Mouse (Mus musculus): Measurements from ENCODE around the gene Slc22a18. TPM values are rescaled to one million over a fixed set of nuclear protein-coding genes. Genes with fewer than 3 reads are reported as not detected.
A peak's percentile ranks its signal among the peaks of the same experiment; 100 is the strongest.

Slc22a18 gene
- total and polyA plus RNA-seq, 2 experiments from 2014 or later = 0.60 TPM; not detected in 1

DNA sequence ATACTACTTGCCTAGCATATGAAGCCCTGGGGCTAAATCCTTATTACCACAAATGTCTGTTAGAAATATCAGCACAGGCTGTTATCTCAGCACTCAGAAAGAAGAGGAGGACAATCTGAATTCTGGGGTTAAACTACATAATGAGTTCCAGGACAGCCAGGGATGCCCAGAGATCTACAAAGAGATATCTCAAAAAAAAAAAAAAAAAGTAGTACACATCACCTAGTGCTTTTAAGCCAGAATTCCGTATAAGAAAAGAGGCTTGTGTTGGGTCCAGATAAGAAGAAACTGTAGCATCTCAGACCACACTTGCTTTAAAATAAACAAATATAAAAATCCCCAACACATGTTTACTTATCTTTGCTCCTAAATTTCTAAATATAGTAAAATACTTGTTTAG, 65.1 kb downstream of the Slc22a18 start:
- no peaks in the 10 kb centered on the region for H3K27me3 ChIP-seq (ENCODE audit: control insufficient read depth, insufficient read depth, low read length)
- ATAC-seq (ENCODE audit: insufficient read depth, low read depth) = no peak
- WGBS = 74% methylated on average over 1 of the region's 1 CpGs
- no peak overlapping the region for H3K4me2 ChIP-seq (ENCODE audit: low read depth, low read length)
- H3K4me3 ChIP-seq (ENCODE audit: low read depth, low read length) = no peak overlapping the region
- H3K4me1 ChIP-seq (ENCODE audit: control insufficient read depth, insufficient read depth) = peaks cover 15% of the 10 kb centered on the region
- DNase-seq (ENCODE audit: low spot score) = no peak
- no peak overlapping the region for H3K9ac ChIP-seq (replicated peaks; ENCODE audit: low read depth, low read length)
- peaks cover 62% of the 10 kb centered on the region for H3K36me3 ChIP-seq (replicated peaks; ENCODE audit: control insufficient read depth, insufficient read depth, low read length)
- TF ChIP-seq EP300 (IDR thresholded peaks at IDR 0.05; ENCODE audit: low read depth) = no peak
- no peak for TF ChIP-seq CTCF (IDR thresholded peaks at IDR 0.05; ENCODE audit: low read depth)
- no peaks in the 10 kb centered on the region for H3K9me3 ChIP-seq (replicated peaks; ENCODE audit: control insufficient read depth, low read length)
- H3K27ac ChIP-seq (ENCODE audit: low read depth) = no peak overlapping the region

DNA sequence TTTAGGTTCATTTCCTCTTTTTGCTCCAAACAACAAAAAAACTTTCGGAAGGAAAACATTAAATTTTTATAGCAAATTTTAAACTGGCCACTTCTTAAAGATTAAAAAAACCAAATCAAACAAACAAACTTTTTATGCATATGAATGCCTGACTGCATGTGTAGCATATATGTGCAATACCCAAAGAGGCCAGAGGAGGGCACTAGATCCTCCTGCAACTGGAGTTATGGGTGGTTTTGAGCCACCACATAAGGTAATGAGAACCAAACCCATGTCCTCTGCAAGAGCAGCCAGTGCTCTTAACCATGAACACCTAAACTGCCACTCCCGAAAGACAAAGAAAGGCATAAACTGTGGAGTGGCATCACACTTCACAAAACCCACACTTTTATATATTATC, 70.8 kb downstream of the Slc22a18 start:
- Histone ChIP-seq H3K9ac (replicated peaks; ENCODE audit: low read depth, low read length) (no peak overlapping the region), H3K4me3 (ENCODE audit: low read depth, low read length) (no peak overlapping the region), H3K9me3 (replicated peaks; ENCODE audit: control insufficient read depth, low read length) (no peaks in the 10 kb centered on the region), H3K27me3 (ENCODE audit: control insufficient read depth, insufficient read depth, low read length) (no peaks in the 10 kb centered on the region), H3K4me1 (ENCODE audit: control insufficient read depth, insufficient read depth) (peaks cover 23% of the 10 kb centered on the region), H3K27ac (ENCODE audit: low read depth) (no peak overlapping the region), H3K36me3 (replicated peaks; ENCODE audit: control insufficient read depth, insufficient read depth, low read length) (peaks cover 7% of the 10 kb centered on the region; the same call in 1 of the 2 replicates), H3K4me2 (ENCODE audit: low read depth, low read length) (no peak overlapping the region)
- TF ChIP-seq EP300 (IDR thresholded peaks at IDR 0.05; ENCODE audit: low read depth) (no peak), CTCF (IDR thresholded peaks at IDR 0.05; ENCODE audit: low read depth) (peak; percentile 49)
- WGBS = 97% methylated on average over 2 of the region's 2 CpGs
- DNase-seq (ENCODE audit: low spot score) = no peak
- ATAC-seq (ENCODE audit: insufficient read depth, low read depth) = no peak

DNA sequence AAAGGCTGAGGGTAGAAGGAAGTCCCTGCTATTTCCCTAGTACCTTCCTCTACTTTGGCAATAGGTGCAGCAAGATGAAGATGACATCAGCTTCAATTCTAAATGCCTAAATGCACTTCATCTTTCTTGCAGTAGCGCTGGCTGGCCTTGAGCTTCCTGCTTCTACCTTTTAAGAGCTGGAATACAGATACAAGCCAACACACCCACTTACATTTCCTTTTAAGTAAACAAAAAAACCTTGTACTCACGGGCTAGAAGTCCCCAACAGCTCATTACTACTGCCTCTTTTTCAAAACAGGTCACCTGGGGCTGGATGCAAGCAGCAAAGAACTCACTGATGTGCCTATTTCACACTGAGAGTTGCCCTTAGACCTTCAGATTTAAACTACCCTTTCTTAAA, 73.0 kb downstream of the Slc22a18 start:
- H3K4me3 ChIP-seq (ENCODE audit: low read depth, low read length) = no peak overlapping the region
- ATAC-seq (ENCODE audit: insufficient read depth, low read depth) = no peak
- H3K4me1 ChIP-seq (ENCODE audit: control insufficient read depth, insufficient read depth) = peaks cover 21% of the 10 kb centered on the region; the same call in 1 of the 2 replicates
- H3K9ac ChIP-seq (replicated peaks; ENCODE audit: low read depth, low read length) = peak overlapping the region; percentile 28; the same call in 1 of the 2 replicates
- no peak for DNase-seq (ENCODE audit: low spot score)
- H3K4me2 ChIP-seq (ENCODE audit: low read depth, low read length) = no peak overlapping the region
- no peaks in the 10 kb centered on the region for H3K9me3 ChIP-seq (replicated peaks; ENCODE audit: control insufficient read depth, low read length)
- H3K27me3 ChIP-seq (ENCODE audit: control insufficient read depth, insufficient read depth, low read length) = no peaks in the 10 kb centered on the region
- WGBS = 43% methylated on average over 2 of the region's 2 CpGs
- no peak for TF ChIP-seq EP300 (IDR thresholded peaks at IDR 0.05; ENCODE audit: low read depth)
- no peaks in the 10 kb centered on the region; the same call in 1 of the 2 replicates for H3K36me3 ChIP-seq (replicated peaks; ENCODE audit: control insufficient read depth, insufficient read depth, low read length)
- no peak overlapping the region for H3K27ac ChIP-seq (ENCODE audit: low read depth)

DNA sequence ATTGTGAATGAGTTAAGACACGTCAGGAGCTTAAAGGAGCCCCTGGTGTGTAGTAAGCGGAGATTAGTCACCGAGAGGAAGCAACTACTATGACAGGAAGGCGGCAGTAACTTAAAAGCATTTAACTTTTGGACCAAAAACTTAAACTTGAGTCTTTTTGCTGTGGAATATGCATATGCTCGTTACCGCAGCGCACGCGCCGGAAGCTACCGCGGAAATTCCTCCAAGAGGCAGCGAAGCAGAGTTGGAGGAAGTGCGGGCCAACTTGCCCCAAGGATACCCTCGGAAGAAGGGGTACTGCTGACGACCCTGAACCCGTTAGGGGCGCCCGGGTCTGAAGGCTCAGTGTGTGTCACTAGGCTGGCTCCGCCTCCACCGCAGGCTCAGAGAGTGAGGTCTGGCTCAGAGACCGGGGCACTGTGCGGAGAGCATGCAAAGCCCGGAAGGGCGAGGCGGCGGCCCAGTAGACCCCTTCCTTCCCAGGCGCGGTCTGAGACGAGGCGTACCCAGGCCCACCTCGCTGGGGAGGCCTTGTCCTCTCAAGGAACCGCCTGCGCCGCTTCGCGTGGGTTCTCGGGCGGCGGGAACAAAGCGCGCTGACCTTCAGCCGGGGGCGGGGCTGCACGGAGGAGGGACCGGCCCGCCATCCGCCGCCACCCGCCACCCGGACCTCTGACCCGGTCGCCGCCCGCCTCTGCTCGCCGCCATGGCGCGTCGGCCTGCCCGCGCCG, 74.9 kb downstream of the Slc22a18 start:
- Histone ChIP-seq H3K27me3 (ENCODE audit: control insufficient read depth, insufficient read depth, low read length) (no peaks in the 10 kb centered on the region), H3K9ac (replicated peaks; ENCODE audit: low read depth, low read length) (peak overlapping the region; percentile 94), H3K4me3 (ENCODE audit: low read depth, low read length) (peak overlapping the region; percentile 93), H3K27ac (ENCODE audit: low read depth) (peak overlapping the region; percentile 94), H3K4me1 (ENCODE audit: control insufficient read depth, insufficient read depth) (peaks cover 13% of the 10 kb centered on the region; the same call in 1 of the 2 replicates), H3K9me3 (replicated peaks; ENCODE audit: control insufficient read depth, low read length) (no peaks in the 10 kb centered on the region), H3K4me2 (ENCODE audit: low read depth, low read length) (peak overlapping the region; percentile 91), H3K36me3 (replicated peaks; ENCODE audit: control insufficient read depth, insufficient read depth, low read length) (no peaks in the 10 kb centered on the region; the same call in 1 of the 2 replicates)
- DNase-seq (ENCODE audit: low spot score) (peak; percentile 64), ATAC-seq (ENCODE audit: insufficient read depth, low read depth) (peak; percentile 79)
- no peak for TF ChIP-seq CTCF (IDR thresholded peaks at IDR 0.05; ENCODE audit: low read depth)
- WGBS = under 1% methylated on average over 33 of the region's 63 CpGs

Other genes starting within 250 kb of the Slc22a18 start
- gene Cdkn1c, start 12.7 kb upstream of the Slc22a18 start, total RNA-seq (2014; rRNA removed; ENCODE audit: low replicate concordance) = 94.6 and 143 TPM in 2 replicates
- 81.3 and 97.4 TPM in 2 replicates for gene Cdkn1c, start 12.7 kb upstream of the Slc22a18 start, polyA plus RNA-seq (2015; fragmentation: Nextera tagmentation; extraction: Ambion mirVana)
- gene Phlda2, start 29.4 kb downstream of the Slc22a18 start, total RNA-seq (2014; rRNA removed; ENCODE audit: low replicate concordance) = 1.0 TPM in 1 of 2 replicates, not detected in the other
- gene Phlda2, start 29.4 kb downstream of the Slc22a18 start, polyA plus RNA-seq (2015; fragmentation: Nextera tagmentation; extraction: Ambion mirVana) = not detected in 2 replicates
- gene Nap1l4, start 75.4 kb downstream of the Slc22a18 start, total RNA-seq (2014; rRNA removed; ENCODE audit: low replicate concordance) = 142 and 153 TPM in 2 replicates
- 193 and 200 TPM in 2 replicates for gene Nap1l4, start 75.4 kb downstream of the Slc22a18 start, polyA plus RNA-seq (2015; fragmentation: Nextera tagmentation; extraction: Ambion mirVana)
- gene Cars, start 126.4 kb downstream of the Slc22a18 start, total RNA-seq (2014; rRNA removed; ENCODE audit: low replicate concordance) = 7.0 and 15.4 TPM in 2 replicates
- gene Cars, start 126.4 kb downstream of the Slc22a18 start, polyA plus RNA-seq (2015; fragmentation: Nextera tagmentation; extraction: Ambion mirVana) = 14.7 TPM in 2 replicates
- 0.12 and 0.84 TPM in 2 replicates for gene Tnfrsf26, start 155.0 kb downstream of the Slc22a18 start, total RNA-seq (2014; rRNA removed; ENCODE audit: low replicate concordance)
- gene Tnfrsf26, start 155.0 kb downstream of the Slc22a18 start, polyA plus RNA-seq (2015; fragmentation: Nextera tagmentation; extraction: Ambion mirVana) = 0.37 and 0.38 TPM in 2 replicates
- 1.9 and 3.2 TPM in 2 replicates for gene Tnfrsf22, start 175.9 kb downstream of the Slc22a18 start, total RNA-seq (2014; rRNA removed; ENCODE audit: low replicate concordance)
- gene Tnfrsf22, start 175.9 kb downstream of the Slc22a18 start, polyA plus RNA-seq (2015; fragmentation: Nextera tagmentation; extraction: Ambion mirVana) = 2.6 and 2.9 TPM in 2 replicates
- 2.0 and 2.5 TPM in 2 replicates for gene Tnfrsf23, start 212.1 kb downstream of the Slc22a18 start, total RNA-seq (2014; rRNA removed; ENCODE audit: low replicate concordance)
- 1.9 and 2.3 TPM in 2 replicates for gene Tnfrsf23, start 212.1 kb downstream of the Slc22a18 start, polyA plus RNA-seq (2015; fragmentation: Nextera tagmentation; extraction: Ambion mirVana)